Mouse (Mus musculus) G1E (cell line): ENCODE measurements at regions not wholly inside any gene's neighbourhood (a gene's known extent, or its start where the extent isn't known, plus 50 kb on each side); places are given as distances from the start of the nearest gene placed in this dataset.

Source experiments
- ATAC-seq: 2 replicates; pipeline ENCODE4 v1.8.0; 2016; ENCODE audit warnings: mild to moderate bottlenecking; ENCODE audit not compliant: insufficient number of reproducible peaks, poor library complexity, low FRiP score, severe bottlenecking; ENCODE audit errors: extremely low read depth
- DNase-seq: peaks from one replicate; pipeline ENCODE4 v3.0.0; 2012; ENCODE audit warnings: low spot score
- H3K27me3 ChIP-seq: 2 replicates; pipeline ENCODE4 v1.6.1; 2012; ENCODE audit warnings: mild to moderate bottlenecking, low read length, inconsistent platforms; ENCODE audit not compliant: insufficient read depth
- H3K36me3 ChIP-seq: replicated peaks from 2 replicates; pipeline ENCODE3; 2012; ENCODE audit warnings: mild to moderate bottlenecking, inconsistent platforms
- H3K4me1 ChIP-seq: 2 replicates; pipeline ENCODE4 v1.6.1; 2012; ENCODE audit warnings: low read depth, low read length, inconsistent platforms, mixed read lengths; ENCODE audit not compliant: insufficient read depth
- H3K4me3 ChIP-seq: 2 replicates; pipeline ENCODE4 v1.5.1; 2012; ENCODE audit warnings: low read depth, mild to moderate bottlenecking, inconsistent platforms, low read length, moderate library complexity, mixed read lengths
- H3K9me3 ChIP-seq: replicated peaks from 2 replicates; pipeline ENCODE4 v1.6.1; 2012; ENCODE audit warnings: inconsistent platforms
- CTCF ChIP-seq: IDR thresholded peaks from 2 replicates; pipeline ENCODE4 v1.5.1; 2012; ENCODE audit warnings: low read depth, low read length, inconsistent platforms, mixed read lengths
- GATA1 ChIP-seq: IDR thresholded peaks from 2 replicates; pipeline ENCODE4 v1.6.1; 2012; ENCODE audit warnings: borderline replicate concordance, low read length, inconsistent platforms, mixed read lengths
- GATA2 ChIP-seq: IDR thresholded peaks from 2 replicates; pipeline ENCODE4 v1.6.1; 2012; ENCODE audit warnings: low read depth, low read length, inconsistent platforms, borderline replicate concordance
- POLR2AphosphoS5 ChIP-seq: IDR thresholded peaks from 2 replicates; pipeline ENCODE4 v1.6.1; 2012; ENCODE audit warnings: low read depth, low read length, inconsistent platforms; ENCODE audit not compliant: insufficient replicate concordance
- TAL1 ChIP-seq: conservative IDR thresholded peaks from 2 replicates; pipeline ENCODE4 v1.6.1; 2012; ENCODE audit warnings: low read depth, low read length, inconsistent platforms, mixed read lengths

DNA sequence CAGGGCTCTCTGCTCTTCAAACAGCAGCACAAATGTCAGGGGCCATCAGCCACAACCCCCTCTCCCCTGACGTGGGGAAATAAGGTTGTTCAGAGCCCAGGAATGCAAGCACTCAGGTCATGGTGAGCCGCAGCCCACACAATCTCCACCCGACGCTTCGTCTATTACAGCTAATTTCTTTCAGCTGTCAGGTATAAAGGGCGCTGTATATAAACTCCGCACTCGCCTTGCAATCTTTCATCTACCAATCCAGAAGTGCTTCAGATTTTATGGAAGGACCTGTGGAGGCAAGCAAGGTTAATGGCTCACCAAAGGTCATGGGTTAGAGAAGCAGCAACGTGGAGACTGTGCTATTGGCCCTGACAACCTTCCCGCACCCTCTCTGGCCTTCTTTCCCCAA is 139.8 kb downstream of the Opa1 start:
- Histone ChIP-seq H3K4me3 (no peak overlapping the region), H3K9me3 (no peaks in the 10 kb centered on the region), H3K36me3 (no peaks in the 10 kb centered on the region), H3K27me3 (peaks cover 36% of the 10 kb centered on the region), H3K4me1 (peaks cover 12% of the 10 kb centered on the region)
- DNase-seq (no peak), ATAC-seq (no peak)
- no peak for TF ChIP-seq POLR2AphosphoS5
- no peak for TF ChIP-seq CTCF
- TF ChIP-seq GATA1 = no peak
- TF ChIP-seq TAL1 = no peak
- TF ChIP-seq GATA2 = no peak

DNA sequence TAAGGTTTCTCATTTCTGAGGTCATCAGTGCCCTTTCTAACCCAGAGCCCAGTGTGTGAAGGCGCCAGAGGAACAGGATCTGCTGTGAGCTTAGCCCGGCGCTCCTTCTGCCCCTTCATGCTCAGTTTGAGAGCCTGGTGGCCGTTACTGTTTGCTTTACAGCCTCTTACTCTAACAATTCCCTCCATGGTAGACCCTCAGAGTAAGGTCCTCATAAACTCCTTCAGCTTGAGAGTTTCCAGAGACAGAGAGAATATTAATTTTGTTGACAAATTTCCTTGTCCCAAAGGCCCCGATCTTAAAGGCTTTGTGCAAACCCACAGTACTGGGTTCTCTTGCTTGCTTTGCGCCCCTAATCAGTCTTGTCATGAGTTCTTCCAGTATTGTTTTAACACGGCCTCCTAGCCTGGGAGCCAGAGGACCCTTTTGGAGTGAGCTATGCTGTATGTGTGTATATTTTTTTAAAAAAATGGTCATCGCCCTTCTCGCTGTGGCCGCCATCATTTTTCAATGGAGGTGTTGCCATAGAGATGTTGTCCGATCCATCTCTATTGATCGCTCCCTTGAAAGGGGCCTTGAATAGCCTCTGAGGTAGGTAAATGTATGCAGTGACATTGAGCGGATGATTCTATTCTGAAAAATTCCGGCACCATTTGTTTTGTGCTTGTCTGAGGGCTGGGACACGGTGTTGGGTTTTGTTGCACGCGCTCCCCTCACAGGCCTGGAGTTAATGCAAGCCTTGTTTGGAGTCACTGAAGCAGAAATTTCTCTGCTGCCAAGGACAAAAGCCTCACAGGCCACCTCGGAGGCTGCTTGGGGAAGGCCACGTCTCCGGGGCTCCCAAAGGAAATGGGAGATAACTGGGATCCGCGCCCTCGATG is 140.7 kb downstream of the Opa1 start:
- no peak for ATAC-seq
- H3K9me3 ChIP-seq = no peaks in the 10 kb centered on the region
- DNase-seq = no peak
- no peak overlapping the region for H3K4me3 ChIP-seq
- H3K36me3 ChIP-seq = no peaks in the 10 kb centered on the region
- peaks cover 31% of the 10 kb centered on the region for H3K27me3 ChIP-seq
- TF ChIP-seq GATA1 (no peak), TAL1 (no peak), POLR2AphosphoS5 (no peak), GATA2 (no peak), CTCF (no peak)
- H3K4me1 ChIP-seq = peaks cover 4% of the 10 kb centered on the region

DNA sequence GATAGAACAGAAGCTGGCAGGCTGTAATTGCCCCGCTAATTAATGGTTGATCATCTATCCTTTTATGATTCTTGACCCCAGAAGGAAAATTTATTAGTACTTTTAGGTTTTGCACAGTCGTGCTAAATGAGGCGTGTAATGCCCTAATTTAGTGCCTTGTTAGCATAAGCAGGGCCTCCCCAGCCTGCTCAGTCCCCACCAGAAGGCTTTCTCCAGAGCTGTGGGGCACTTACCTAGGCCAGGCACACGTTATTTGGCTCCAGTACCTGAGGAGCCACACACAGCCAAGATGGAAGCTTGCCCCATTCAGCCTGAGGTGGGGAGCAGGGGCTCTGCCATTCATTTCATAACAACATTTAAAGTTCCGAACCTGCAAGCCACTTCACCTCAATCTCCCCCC is 146.0 kb downstream of the Opa1 start:
- ATAC-seq (no peak), DNase-seq (no peak)
- no peak overlapping the region for H3K4me3 ChIP-seq
- peaks cover 51% of the 10 kb centered on the region for H3K27me3 ChIP-seq
- no peaks in the 10 kb centered on the region for H3K36me3 ChIP-seq
- no peak for TF ChIP-seq GATA1
- TF ChIP-seq CTCF = no peak
- no peak for TF ChIP-seq GATA2
- no peak for TF ChIP-seq POLR2AphosphoS5
- no peak for TF ChIP-seq TAL1
- H3K4me1 ChIP-seq = peaks cover 7% of the 10 kb centered on the region
- H3K9me3 ChIP-seq = no peaks in the 10 kb centered on the region

DNA sequence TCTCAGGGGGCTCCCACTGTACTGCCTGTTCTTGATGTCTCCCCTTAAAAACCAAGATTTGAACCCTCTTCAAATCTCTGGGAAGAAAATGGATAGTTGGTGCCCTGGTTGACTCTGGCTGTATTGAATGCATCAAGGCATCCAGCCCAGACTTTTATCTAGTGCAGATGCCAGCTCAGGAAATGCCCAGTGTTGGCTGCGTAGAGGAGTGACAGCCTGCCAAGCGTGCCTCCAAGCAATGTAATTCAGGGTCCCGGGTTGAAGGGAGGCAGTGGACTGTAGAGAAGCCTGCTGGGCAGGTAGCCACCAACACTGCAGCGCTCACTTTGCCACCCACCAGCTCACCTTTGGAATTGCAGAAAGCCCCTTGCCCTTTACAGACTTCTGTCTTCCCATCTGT is 146.4 kb downstream of the Opa1 start:
- peaks cover 55% of the 10 kb centered on the region for H3K27me3 ChIP-seq
- ATAC-seq = no peak

DNA sequence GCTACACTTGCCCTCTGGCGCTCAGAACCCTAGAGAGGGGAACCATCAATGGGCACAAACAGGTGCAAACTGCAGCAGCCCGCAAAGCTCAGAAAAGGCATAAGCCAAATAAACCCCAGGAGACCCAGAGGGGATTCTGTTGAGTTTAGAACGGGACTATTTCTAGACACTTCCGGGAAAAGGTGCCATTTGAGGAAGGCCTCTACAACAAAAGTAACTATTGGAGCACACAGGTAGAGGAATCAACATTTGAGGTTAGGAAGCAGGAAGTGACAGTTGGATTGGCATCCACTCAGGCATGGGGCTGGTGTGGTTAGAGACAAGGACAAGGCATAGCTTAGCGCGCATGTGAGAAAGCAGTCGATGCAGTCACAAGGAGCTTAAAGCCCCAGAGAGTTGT is 148.3 kb downstream of the Opa1 start:
- peaks cover 8% of the 10 kb centered on the region for H3K4me1 ChIP-seq
- H3K9me3 ChIP-seq = no peaks in the 10 kb centered on the region
- H3K36me3 ChIP-seq = no peaks in the 10 kb centered on the region
- no peak overlapping the region for H3K4me3 ChIP-seq
- ATAC-seq (no peak), DNase-seq (no peak)
- TF ChIP-seq GATA2 (no peak), TAL1 (no peak), CTCF (no peak), POLR2AphosphoS5 (no peak), GATA1 (no peak)
- H3K27me3 ChIP-seq = peaks cover 58% of the 10 kb centered on the region

More for the DNA sequence above, 146.4 kb downstream of the Opa1 start:
- Histone ChIP-seq H3K36me3 (no peaks in the 10 kb centered on the region), H3K4me3 (no peak overlapping the region), H3K4me1 (peaks cover 8% of the 10 kb centered on the region), H3K9me3 (no peaks in the 10 kb centered on the region)
- TF ChIP-seq TAL1 (no peak), POLR2AphosphoS5 (no peak), GATA1 (no peak), CTCF (no peak), GATA2 (no peak)
- DNase-seq = no peak

- Histone ChIP-seq H3K4me3 (no peak overlapping the region), H3K27me3 (peaks cover 65% of the 10 kb centered on the region), H3K4me1 (peaks cover 8% of the 10 kb centered on the region), H3K9me3 (no peaks in the 10 kb centered on the region), H3K36me3 (no peaks in the 10 kb centered on the region)
- ATAC-seq (no peak), DNase-seq (peak; percentile 70)
- peak; percentile 46 for TF ChIP-seq CTCF
- no peak for TF ChIP-seq GATA2
Measured at GRCm38 (mm10) chr16:29728769-29729481, 149.8 kb downstream of the Opa1 start.
